Mouse (Mus musculus) adrenal gland, adult 18-20 months (tissue): ENCODE measurements at regions not wholly inside any gene's neighbourhood (a gene's known extent, or its start where the extent isn't known, plus 50 kb on each side); places are given as distances from the start of the nearest gene placed in this dataset.
A peak's percentile ranks its signal among the peaks of the same experiment; 100 is the strongest.

Source experiments
- DNase-seq, 2 experiments: peaks; one replicate each; pipeline ENCODE4 v3.0.0; 2021 to 2022; ENCODE audit warnings: low spot score in 2 of 2

DNA sequence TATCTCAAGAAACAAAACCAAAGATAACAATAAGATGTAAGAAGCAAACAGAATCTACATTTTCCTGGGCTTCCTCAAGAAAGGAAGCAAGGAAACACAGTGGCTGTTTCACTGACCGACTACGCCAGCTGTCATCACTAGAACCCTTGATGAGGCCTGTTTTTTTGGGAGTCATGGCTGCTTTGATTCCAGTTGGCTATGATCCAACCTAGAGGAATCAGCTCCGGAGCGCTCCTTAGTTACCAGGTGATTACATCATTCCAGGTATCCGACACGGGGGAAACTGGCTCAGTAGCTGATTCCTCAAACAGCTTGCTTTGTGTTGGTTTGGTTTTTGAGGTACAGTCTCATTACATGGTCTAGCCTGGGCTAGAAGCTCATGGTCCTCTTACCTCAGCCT, 84.1 kb upstream of the Galnt15 start:
- no peak for DNase-seq

GRCm38 (mm10) chr14:31945125-31945524, 83.7 kb upstream of the Galnt15 start:
- DNase-seq: no peak

- no peak for DNase-seq
Measured at GRCm38 (mm10) chr14:31946032-31946431, 82.8 kb upstream of the Galnt15 start.

DNA sequence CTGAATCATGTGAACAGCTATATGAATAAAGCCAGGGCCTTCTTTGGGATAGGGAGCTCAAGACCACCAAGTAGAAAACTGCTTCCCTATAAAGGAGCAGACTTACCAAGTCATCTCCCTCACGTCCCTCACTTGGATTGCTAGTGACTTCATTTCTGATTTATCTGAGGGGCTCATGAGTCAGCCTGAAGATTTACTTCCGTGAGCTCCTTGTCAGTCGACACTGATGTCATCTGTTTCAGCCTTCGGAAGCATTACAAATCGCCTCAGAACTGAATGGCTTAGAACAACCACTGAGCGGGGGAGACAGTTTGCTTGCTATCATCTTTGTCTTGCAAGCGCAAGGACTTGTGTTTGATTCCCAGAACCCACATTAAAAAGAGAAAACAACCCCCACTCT, 81.5 kb upstream of the Galnt15 start:
- no peak for DNase-seq

DNA sequence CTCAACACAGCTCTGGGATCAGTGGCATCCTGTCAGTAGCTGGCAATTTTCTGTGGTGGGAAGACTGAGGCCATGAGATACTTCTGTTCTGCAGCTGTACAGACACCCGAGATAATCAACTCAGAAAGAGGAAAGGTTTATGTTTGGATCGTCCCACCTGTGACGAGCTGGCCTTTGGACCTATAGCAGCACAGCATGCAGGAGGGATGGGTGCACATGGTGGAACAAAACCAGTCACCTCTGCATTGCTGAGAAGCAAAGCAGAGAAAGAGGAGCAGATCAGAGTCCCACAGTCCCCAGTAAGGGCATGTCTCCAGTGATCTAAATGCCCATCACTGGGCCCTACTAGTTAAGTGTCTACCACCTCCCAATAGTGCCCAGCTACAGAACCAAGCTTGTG, 76.9 kb upstream of the Galnt15 start:
- DNase-seq: no peak

DNA sequence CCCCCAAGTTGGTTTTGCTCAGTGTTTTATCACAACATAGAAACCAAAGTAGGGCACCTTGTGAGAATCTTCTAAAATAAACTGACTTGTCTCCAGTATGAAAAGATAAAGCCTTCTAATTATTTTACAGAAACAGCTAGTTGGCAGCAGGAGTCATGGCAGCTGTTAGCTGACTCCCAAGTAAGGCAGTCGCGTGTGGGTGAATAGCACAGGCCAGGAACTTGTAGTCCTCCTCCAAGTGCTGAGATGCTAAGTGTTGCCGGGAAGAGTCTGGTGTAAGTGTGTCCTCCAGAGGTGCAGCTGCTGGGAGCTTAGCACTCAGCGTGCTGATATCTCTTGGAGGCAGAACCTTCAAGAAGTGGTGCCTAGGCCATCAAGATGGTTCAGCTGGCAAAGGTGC, 75.0 kb upstream of the Galnt15 start:
- DNase-seq: no peak

DNA sequence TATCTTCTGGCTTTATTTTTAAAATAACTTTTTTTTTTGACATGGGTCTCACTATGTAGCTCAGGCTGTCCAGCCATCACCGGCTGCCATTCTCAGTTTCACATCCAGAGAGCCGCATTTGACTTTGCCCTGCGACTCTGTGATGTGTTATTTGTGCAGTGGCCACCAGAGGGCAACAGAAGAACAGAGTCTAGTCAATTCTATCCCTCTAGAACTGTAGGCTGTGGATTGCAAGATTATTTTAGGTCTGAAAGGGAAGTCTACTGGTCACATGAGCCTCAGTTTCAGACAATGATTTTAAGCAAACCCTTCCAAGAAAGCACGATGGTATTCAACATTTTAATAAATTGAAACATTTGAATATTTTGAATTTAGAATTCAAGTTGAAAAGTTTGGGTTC, 73.8 kb upstream of the Galnt15 start:
- peak; percentile 77 to 83 for DNase-seq

DNA sequence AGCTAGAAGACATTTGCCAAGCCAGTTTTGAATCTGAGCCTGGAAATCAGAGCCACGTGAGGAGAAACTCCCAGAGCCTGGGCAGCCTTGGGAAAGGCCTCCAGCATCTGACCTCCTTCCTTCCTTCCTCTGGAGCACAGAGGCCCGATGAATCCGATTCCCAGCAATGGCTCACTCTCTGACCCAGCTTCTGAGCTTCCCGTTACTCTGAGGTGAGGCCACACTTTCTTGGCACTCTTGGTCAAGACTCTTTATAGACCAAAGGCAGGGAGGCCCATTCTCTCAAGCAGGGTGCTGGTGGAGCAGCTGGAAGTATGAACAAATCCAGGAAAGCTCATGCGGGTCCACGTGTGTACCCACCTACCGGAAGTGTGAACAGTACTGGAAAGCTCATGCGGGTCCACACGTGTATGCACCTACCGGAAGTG, 71.6 kb upstream of the Galnt15 start:
- DNase-seq: peak in 1 of 2 experiments; percentile 30

- no peak for DNase-seq
Measured at GRCm38 (mm10) chr14:31960201-31960854, 68.5 kb upstream of the Galnt15 start.

GRCm38 (mm10) chr14:31961442-31961841, 67.3 kb upstream of the Galnt15 start:
- no peak for DNase-seq

- DNase-seq: no peak
Measured at GRCm38 (mm10) chr14:31963131-31963911, 65.5 kb upstream of the Galnt15 start.

DNA sequence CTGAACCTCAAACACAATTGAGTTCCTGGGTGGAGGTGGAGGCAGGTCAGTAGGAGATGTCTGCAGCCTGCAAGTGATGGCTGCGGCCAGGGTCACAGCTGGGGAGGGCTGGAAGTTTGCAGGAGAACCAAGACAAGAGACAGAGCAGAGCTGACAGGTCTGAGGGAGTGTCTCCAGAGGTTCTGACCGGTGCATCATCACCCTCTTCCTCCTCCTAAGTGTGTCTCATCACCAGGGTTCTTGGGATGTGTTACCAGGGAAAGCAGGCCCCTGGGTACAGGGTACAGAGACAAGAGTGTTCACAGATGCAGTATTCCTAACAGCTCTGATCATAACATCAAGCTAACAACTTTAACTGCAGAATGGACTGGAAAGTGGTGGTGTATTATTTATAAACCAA, 64.7 kb upstream of the Galnt15 start:
- no peak for DNase-seq

DNA sequence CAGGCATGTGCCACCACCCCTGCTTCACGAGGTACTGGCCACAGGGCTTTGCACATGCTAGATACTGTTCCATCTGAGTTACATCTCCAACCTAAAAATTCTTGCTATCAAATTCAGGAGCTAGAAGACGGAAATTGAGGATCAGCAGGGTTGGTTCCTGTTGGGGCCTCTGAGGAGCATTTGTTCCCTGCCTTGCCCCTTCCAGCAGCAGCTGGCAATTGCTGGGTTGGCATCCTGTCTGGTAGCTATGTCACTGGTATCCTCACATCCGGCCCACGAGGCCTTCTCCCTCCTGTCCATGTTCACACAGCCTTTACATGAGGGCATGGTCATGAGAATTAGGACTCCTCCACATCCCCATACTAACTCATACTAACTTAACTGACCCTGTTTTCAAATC, 64.0 kb upstream of the Galnt15 start:
- no peak for DNase-seq

DNA sequence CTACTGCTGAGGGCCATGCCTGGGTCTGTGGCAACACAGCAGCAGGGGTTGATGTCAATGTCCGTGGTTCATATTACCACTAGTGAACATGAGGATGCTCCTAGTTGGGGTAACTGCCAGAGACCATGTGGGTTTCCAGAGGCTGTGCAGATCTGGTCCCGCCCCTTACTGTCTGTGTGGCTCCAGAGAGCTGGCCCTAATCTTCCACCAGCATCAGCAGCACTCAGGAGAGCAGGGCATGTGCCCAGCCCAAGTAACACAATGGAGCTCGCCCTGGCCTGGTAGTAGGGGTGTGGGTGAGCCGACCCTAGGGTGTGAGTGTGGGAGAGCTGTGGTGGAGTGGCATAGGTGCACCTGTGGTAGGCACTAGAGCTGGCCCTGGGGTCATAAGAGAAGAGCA, 59.3 kb upstream of the Galnt15 start:
- DNase-seq: no peak

- no peak for DNase-seq
Measured at GRCm38 (mm10) chr14:31970245-31970830, 58.5 kb upstream of the Galnt15 start.

DNA sequence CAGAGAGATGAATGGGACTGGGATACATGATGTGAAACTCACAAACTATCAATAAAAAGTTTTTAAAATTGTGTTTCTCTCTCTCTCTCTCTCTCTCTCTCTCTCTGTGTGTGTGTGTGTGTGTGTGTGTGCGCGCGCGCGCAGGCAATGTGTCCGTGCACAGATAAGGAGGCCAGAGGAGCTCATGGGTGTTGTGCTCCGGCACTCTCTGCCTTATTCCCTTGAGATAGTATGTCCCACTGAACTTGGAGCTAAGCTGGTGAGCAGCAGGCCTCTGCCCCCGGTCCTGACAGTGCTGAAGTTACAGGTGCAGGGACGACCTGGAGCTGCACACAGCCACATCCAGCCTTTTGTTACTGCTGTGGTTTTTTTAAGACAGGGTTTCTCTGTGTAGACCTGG, 57.9 kb upstream of the Galnt15 start:
- DNase-seq: no peak

GRCm38 (mm10) chr14:31973702-31974101, 55.1 kb upstream of the Galnt15 start:
- no peak for DNase-seq

DNA sequence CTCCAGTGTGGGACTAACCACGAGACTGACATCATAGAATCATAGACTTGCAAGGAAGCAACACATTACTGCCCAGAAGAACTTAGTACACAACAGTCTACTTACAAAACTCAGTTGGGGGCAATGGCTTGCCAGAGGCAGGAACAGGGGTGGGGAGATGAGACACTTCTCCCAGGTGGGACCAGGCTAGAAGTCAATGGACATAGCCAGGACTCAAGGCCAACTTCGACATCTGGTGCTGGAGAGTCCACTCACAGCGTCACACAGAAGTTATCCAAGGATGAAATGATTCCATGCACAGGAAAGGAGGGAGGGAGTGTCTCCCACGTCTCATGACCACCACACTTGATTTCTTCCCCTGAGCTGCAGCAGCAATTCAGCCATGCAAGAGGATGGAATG, 50.6 kb upstream of the Galnt15 start:
- DNase-seq: no peak

DNA sequence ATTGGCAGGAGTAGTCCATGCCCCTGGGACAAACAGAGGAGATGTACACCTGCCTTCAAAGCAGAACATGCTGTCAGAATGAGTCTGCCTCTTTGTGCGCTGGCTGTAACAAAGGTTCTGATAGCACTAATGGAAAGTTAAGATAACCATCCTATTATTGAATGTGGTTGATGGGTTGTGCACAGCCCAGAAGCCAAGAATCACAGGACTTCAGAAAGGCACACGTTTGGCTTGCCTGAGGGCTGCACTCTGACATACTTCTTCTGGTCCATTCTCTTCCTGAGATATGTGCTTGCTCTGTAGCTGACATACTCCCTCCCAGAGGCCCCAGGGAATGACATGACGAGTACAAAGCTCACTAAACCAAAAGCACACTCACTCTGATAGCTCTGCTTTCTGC, 50.1 kb upstream of the Galnt15 start:
- no peak for DNase-seq
